Mouse (Mus musculus) kidney, embryonic 16.5 days (tissue): ENCODE data around the gene Zbed6. TPM values are rescaled to one million over a fixed set of nuclear protein-coding genes. Genes with fewer than 3 reads are reported as not detected.

ENCODE experiments used
- ATAC-seq: fragments of 200-750 bp; cut with Nextera tagmentation; 2 replicates; pipeline ENCODE4 v1.8.0; 2017; ENCODE audit warnings: moderate TSS enrichment; ENCODE audit not compliant: low FRiP score, low TSS enrichment
- H3K27ac ChIP-seq: fragments of 300-500 bp; sonication (generic); 2 replicates; pipeline ENCODE4 v1.5.1; 2014; ENCODE audit warnings: low read length
- H3K27me3 ChIP-seq: fragments of 300-500 bp; sonication (generic); 2 replicates; pipeline ENCODE4 v1.6.1; 2014; ENCODE audit warnings: low read length, control low read depth, mixed read lengths; ENCODE audit not compliant: insufficient read depth
- H3K36me3 ChIP-seq: fragments of 300-500 bp; sonication (generic); 2 replicates; pipeline ENCODE4 v1.6.1; 2014; ENCODE audit warnings: low read length, control low read depth, mixed read lengths; ENCODE audit not compliant: insufficient read depth
- H3K4me1 ChIP-seq: fragments of 300-500 bp; sonication (generic); 2 replicates; pipeline ENCODE4 v1.6.1; 2014; ENCODE audit warnings: low read length, control low read depth, mixed read lengths; ENCODE audit not compliant: insufficient read depth
- H3K4me2 ChIP-seq: fragments of 300-500 bp; sonication (generic); replicated peaks from 2 replicates; pipeline ENCODE4 v1.6.1; 2014; ENCODE audit warnings: low read depth, low read length
- H3K4me3 ChIP-seq: fragments of 300-500 bp; sonication (generic); 2 replicates; pipeline ENCODE4 v1.5.1; 2014; ENCODE audit warnings: mild to moderate bottlenecking, low read length
- H3K9ac ChIP-seq: fragments of 300-500 bp; sonication (generic); replicated peaks from 2 replicates; pipeline ENCODE4 v1.6.1; 2014; ENCODE audit warnings: low read length
- H3K9me3 ChIP-seq: fragments of 300-500 bp; sonication (generic); 2 replicates; pipeline ENCODE4 v1.6.1; 2016; ENCODE audit warnings: low read length, control low read depth
- WGBS: fragments of 180-500 bp; shearing (Covaris S2); extraction: QIAGEN DNeasy Blood & Tissue Kit; methylation state at CpG from one replicate; pipeline ENCODE4 v1.1.7; 2014; 5-methylcytosine and 5-hydroxymethylcytosine counted together
- polyA plus RNA-seq: library from polyadenylated mRNA; unstranded; fragments of >200 nt; fragmentation: Nextera tagmentation; extraction: Ambion mirVana; gene quantifications from 2 replicates; pipeline ENCODE4 v1.2.1, GENCODE M21; 2015

Gene Zbed6
- polyA plus RNA-seq, 1 experiment from 2014 or later: not detected

- H3K9ac ChIP-seq: no peak overlapping the region
- H3K9me3 ChIP-seq: no peaks in the 10 kb centered on the region
- no peak for ATAC-seq
- H3K36me3 ChIP-seq: no peaks in the 10 kb centered on the region
- H3K27me3 ChIP-seq: no peaks in the 10 kb centered on the region
- WGBS: 95% methylated on average over 6 of the region's 6 CpGs
- H3K27ac ChIP-seq: no peak overlapping the region
- H3K4me2 ChIP-seq: no peak overlapping the region
- H3K4me1 ChIP-seq: peaks cover 38% of the 10 kb centered on the region
- no peak overlapping the region for H3K4me3 ChIP-seq
These were observed 30.4 kb upstream of the Zbed6 start for GRCm38 (mm10) chr1:133691046-133691445.

GRCm38 (mm10) chr1:133689897-133690296, 29.2 kb upstream of the Zbed6 start, which contains the start of gene Lax1:
TSS of gene Lax1 (minus strand) at chr1:133690108.
- Histone ChIP-seq H3K27me3 (no peaks in the 10 kb centered on the region), H3K27ac (peak within 1 kb of the TSS; percentile 23; the same call in 1 of the 2 replicates), H3K9me3 (no peaks in the 10 kb centered on the region), H3K4me2 (no peak within 1 kb of the TSS), H3K9ac (no peak within 1 kb of the TSS), H3K4me3 (no peak within 1 kb of the TSS), H3K4me1 (peaks cover 26% of the 10 kb centered on the region), H3K36me3 (no peaks in the 10 kb centered on the region)
- ATAC-seq: no peak
- 12% methylated on average over 6 of the region's 6 CpGs for WGBS

- Histone ChIP-seq H3K4me2 (no peak overlapping the region), H3K9me3 (no peaks in the 10 kb centered on the region), H3K9ac (no peak overlapping the region), H3K4me3 (no peak overlapping the region), H3K36me3 (no peaks in the 10 kb centered on the region), H3K27me3 (no peaks in the 10 kb centered on the region), H3K27ac (no peak overlapping the region), H3K4me1 (peaks cover 16% of the 10 kb centered on the region)
- 41% methylated on average over 7 of the region's 7 CpGs for WGBS
- ATAC-seq: no peak
These were observed 27.6 kb upstream of the Zbed6 start for GRCm38 (mm10) chr1:133688301-133688700.

- Histone ChIP-seq H3K27ac (peak overlapping the region; percentile 40; the same call in 1 of the 2 replicates), H3K9me3 (no peaks in the 10 kb centered on the region), H3K4me1 (peaks cover 12% of the 10 kb centered on the region), H3K36me3 (no peaks in the 10 kb centered on the region), H3K9ac (no peak overlapping the region), H3K4me3 (no peak overlapping the region), H3K4me2 (no peak overlapping the region), H3K27me3 (no peaks in the 10 kb centered on the region)
- ATAC-seq: 0 out of 2 replicates have a peak, but pooled peaks have one; percentile 39
- 70% methylated on average over 10 of the region's 10 CpGs for WGBS
These were observed 25.2 kb upstream of the Zbed6 start for GRCm38 (mm10) chr1:133685749-133686519.

- ATAC-seq: no peak
- no peaks in the 10 kb centered on the region for H3K9me3 ChIP-seq
- 64% methylated on average over 3 of the region's 3 CpGs for WGBS
- H3K9ac ChIP-seq: no peak overlapping the region
- no peak overlapping the region for H3K4me3 ChIP-seq
- no peaks in the 10 kb centered on the region for H3K27me3 ChIP-seq
- H3K4me1 ChIP-seq: no peaks in the 10 kb centered on the region
- no peaks in the 10 kb centered on the region for H3K36me3 ChIP-seq
- H3K4me2 ChIP-seq: no peak overlapping the region
- H3K27ac ChIP-seq: no peak overlapping the region
These were observed 11.1 kb upstream of the Zbed6 start for GRCm38 (mm10) chr1:133671801-133672200.

- H3K27ac ChIP-seq: no peak overlapping the region
- H3K9ac ChIP-seq: no peak overlapping the region
- no peaks in the 10 kb centered on the region for H3K4me1 ChIP-seq
- no peaks in the 10 kb centered on the region for H3K27me3 ChIP-seq
- H3K36me3 ChIP-seq: no peaks in the 10 kb centered on the region
- no peak overlapping the region for H3K4me3 ChIP-seq
- ATAC-seq: no peak
- no peaks in the 10 kb centered on the region for H3K9me3 ChIP-seq
- no peak overlapping the region for H3K4me2 ChIP-seq
- WGBS: 85% methylated on average over 3 of the region's 3 CpGs
These were observed 10.6 kb upstream of the Zbed6 start for GRCm38 (mm10) chr1:133671266-133671665.

- Histone ChIP-seq H3K4me2 (no peak overlapping the region), H3K27ac (no peak overlapping the region), H3K36me3 (no peaks in the 10 kb centered on the region), H3K4me1 (no peaks in the 10 kb centered on the region), H3K27me3 (no peaks in the 10 kb centered on the region), H3K9me3 (no peaks in the 10 kb centered on the region), H3K9ac (no peak overlapping the region), H3K4me3 (no peak overlapping the region)
- no peak for ATAC-seq
- 80% methylated on average over 6 of the region's 6 CpGs for WGBS
These were observed 10.1 kb upstream of the Zbed6 start for GRCm38 (mm10) chr1:133670776-133671175.

GRCm38 (mm10) chr1:133670190-133670589, 9.5 kb upstream of the Zbed6 start:
- no peaks in the 10 kb centered on the region for H3K36me3 ChIP-seq
- WGBS: 77% methylated on average over 12 of the region's 12 CpGs

GRCm38 (mm10) chr1:133668618-133669017, 7.9 kb upstream of the Zbed6 start:
- Histone ChIP-seq H3K27ac (no peak overlapping the region), H3K4me2 (no peak overlapping the region), H3K4me3 (no peak overlapping the region), H3K36me3 (no peaks in the 10 kb centered on the region), H3K4me1 (no peaks in the 10 kb centered on the region), H3K9me3 (no peaks in the 10 kb centered on the region), H3K27me3 (no peaks in the 10 kb centered on the region), H3K9ac (no peak overlapping the region)
- WGBS: 87% methylated on average over 3 of the region's 3 CpGs
- ATAC-seq: no peak

More at GRCm38 (mm10) chr1:133670190-133670589, 9.5 kb upstream of the Zbed6 start:
- Histone ChIP-seq H3K27ac (no peak overlapping the region), H3K4me1 (no peaks in the 10 kb centered on the region), H3K27me3 (no peaks in the 10 kb centered on the region), H3K9ac (no peak overlapping the region), H3K4me3 (no peak overlapping the region), H3K9me3 (no peaks in the 10 kb centered on the region), H3K4me2 (no peak overlapping the region)
- ATAC-seq: no peak

GRCm38 (mm10) chr1:133667721-133668120, 7.0 kb upstream of the Zbed6 start:
- no peaks in the 10 kb centered on the region for H3K27me3 ChIP-seq
- H3K4me3 ChIP-seq: no peak overlapping the region
- H3K4me2 ChIP-seq: no peak overlapping the region
- 62% methylated on average over 7 of the region's 7 CpGs for WGBS
- H3K9me3 ChIP-seq: no peaks in the 10 kb centered on the region
- no peak for ATAC-seq
- H3K4me1 ChIP-seq: no peaks in the 10 kb centered on the region
- no peaks in the 10 kb centered on the region for H3K36me3 ChIP-seq
- H3K9ac ChIP-seq: no peak overlapping the region
- no peak overlapping the region for H3K27ac ChIP-seq
